Mouse (Mus musculus) gastrocnemius, postnatal 14 days (tissue): Measurements from ENCODE around the gene Adgrl3. TPM values are rescaled to one million over a fixed set of nuclear protein-coding genes. Genes with fewer than 3 reads are reported as not detected.

ENCODE experiments used
- DNase-seq: peaks from one replicate; pipeline ENCODE4 v3.0.0; 2021; ENCODE audit warnings: mixed read lengths
- intact Hi-C: fragments of 180-260 bp; cut with DNase I; formaldehyde crosslinking; loops from one replicate; pipeline ENCODE4 v1.15.1; 2025; ENCODE audit warnings: low total_unique reads
- long read RNA-seq, 2 experiments: library from polyadenylated mRNA; stranded (forward); transcript quantifications; one replicate each; pipeline ENCODE4 v2.0.0; 2021
- total RNA-seq, 2 experiments: library from RNA; stranded (reverse); gene quantifications; 2 replicates each; pipeline ENCODE4 v1.2.3; 2021

Gene Adgrl3
- 1 to 10 TPM; 4.0 to 4.1 TPM for total RNA-seq
- long read RNA-seq, experiment 1, partial matches to known transcripts, result 0 of 1 reads
- long read RNA-seq, experiment 1, other reads (novel, unspliced or antisense), result 1 of 1 reads
- long read RNA-seq, experiment 2, partial matches to known transcripts, result 0 of 1 reads
- long read RNA-seq, experiment 2, other reads (novel, unspliced or antisense), result 1 of 1 reads

DNA sequence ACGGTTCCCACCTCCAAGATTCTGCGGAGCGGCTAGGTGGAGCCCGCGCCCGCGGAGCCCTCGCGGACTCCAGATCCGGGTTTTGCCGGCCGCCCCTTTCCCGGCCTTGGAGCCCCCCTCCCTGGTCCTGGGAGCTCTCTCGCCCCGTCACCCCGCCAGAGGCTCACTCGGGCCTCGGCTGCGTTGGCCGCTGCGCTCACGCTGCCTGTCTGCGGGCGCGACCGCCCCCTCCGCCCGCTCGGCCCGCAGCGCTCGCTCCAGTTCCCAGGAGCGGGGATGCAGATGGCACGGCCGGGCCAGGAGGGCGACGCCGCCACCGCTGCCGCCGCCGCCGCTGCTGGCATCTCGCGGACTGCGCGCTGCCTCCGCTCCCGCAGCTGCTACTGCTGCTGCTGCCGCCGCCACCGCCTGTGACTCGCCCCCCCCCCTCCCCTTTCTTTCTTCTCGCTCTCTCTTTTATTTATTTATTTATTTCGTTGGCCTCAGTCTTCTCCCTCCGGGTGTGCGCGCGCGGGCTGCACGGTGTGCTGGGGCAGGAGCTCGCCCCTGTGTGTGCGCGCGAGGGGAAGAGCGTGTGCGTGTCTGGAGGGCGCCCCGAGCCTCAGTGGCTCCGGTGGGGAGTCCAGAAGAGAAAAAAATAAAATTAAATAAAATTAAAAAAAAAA, at the start of gene Adgrl3:
Gene Adgrl3, plus strand, starts transcription at position 549 of the 665 bp plus-strand sequence.
- intact Hi-C loops, result no loop called here

DNA sequence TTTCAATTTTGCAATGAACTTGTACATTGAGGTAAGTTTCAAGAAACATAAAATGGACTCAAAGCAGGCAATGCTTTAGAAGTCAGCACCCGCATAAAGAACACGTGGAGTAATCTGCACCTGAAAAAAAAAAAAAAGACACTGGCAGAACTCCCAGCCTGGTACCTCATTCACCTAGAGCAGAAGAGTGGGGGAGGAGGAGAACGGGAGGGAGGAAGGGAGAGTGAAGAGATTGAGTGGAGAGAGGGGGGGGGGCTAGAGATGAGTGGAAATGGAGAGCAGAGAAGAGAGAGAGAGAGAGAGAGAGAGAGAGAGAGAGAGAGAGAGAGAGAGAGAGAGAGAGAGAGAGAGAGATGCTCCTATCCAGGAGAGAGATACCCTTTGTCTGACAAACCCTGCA, 772 bp upstream of the Adgrl3 start:
- intact Hi-C loops, result no loop called here
- no peak for DNase-seq

More for the DNA sequence above, at the start of gene Adgrl3:
- DNase-seq, result peak; percentile 80

DNA sequence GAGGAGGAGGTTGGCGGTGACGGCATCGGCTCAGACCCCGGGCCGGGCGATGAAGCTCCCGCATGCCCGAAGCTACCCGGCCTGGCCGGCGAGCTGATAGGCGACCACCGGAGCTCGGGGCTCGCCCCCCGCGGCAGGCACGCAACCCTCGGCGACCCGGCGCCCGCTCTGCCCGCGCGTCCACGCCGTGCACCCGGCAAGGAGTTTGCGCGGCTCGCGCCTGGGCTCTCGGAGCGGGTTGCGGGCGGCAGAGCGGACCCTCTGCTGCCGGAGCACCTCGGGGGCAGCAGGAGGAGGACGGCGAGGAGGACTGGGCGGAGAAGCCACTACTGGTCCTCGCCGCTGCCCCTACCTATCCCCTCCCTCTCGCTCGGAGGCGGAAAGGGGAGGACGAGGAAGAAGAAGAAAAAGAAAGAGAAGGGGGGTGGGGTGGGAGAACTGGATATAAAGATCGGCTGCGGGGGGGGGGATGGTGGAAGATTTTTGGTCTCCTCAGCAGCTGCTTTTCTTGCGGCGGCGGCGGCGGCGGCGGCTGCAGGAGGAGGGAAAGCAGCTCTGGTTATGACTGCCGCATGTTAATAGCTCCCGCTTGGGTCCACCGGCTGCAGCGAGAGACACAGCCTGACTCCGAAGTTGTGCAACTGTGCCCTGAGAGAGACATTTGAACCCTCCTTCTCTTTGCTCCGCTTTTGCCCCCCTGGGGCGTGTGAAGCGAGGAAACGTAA, 505 bp downstream of the Adgrl3 start:
- peak; percentile 34 for DNase-seq
- intact Hi-C loops, result no loop called here

GRCm38 (mm10) chr5:81021006-81021320, 1.0 kb downstream of the Adgrl3 start:
- intact Hi-C loops, result no loop called here
- no peak for DNase-seq

DNA sequence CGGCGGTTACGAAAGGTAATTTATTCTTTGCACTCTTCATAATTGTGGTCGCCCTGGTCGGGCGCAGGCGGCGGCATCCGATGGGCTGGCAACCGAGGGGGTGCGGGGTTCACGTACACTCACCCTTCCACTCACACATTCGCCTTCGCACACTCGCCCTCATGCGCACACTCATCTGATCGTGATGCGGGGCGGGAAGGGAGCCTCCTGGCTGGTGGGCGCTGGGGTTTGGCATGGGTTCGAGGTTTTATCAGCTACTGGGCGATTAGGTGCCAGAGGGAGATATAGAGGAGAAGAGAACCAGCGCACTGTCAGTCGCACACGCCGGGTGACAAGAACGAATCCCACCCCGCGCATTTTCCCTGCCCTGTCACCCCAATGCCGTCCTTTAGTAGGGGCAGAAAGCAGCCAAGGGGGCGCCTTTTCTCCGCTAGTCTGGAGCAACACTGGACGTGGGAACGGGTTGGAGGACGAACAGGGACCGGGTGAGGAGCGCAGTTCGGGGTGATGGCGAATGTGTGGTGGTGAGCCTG, 1.5 kb downstream of the Adgrl3 start:
- intact Hi-C loops, result no loop called here
- DNase-seq, result peak; percentile 22

DNA sequence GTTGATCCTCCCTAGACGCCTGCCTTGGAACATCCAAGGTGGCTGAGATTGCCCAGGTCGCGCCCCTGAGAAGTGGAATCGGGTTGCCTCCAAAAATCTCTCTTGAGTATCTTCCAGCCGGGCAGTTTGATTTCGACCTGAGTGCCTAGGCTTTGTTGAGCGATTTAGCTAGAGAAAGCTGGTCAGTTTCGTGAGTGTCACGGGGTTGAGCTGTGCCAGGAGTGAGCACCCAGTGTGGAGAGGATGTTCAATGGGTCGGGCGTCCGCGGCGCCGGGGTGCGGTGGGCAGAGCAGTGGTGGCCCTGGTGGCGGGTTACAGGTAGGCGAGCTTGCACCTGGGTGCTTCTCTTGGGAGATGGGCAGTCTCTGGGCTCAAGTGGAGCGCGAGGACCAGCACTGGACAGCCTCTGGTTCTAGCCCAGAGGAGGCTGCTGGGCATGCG, 1.9 kb downstream of the Adgrl3 start:
- intact Hi-C loops, result no loop called here
- peak; percentile 6 for DNase-seq

GRCm38 (mm10) chr5:81022306-81023071, 2.6 kb downstream of the Adgrl3 start:
- no peak for DNase-seq
- intact Hi-C loops, result no loop called here

DNA sequence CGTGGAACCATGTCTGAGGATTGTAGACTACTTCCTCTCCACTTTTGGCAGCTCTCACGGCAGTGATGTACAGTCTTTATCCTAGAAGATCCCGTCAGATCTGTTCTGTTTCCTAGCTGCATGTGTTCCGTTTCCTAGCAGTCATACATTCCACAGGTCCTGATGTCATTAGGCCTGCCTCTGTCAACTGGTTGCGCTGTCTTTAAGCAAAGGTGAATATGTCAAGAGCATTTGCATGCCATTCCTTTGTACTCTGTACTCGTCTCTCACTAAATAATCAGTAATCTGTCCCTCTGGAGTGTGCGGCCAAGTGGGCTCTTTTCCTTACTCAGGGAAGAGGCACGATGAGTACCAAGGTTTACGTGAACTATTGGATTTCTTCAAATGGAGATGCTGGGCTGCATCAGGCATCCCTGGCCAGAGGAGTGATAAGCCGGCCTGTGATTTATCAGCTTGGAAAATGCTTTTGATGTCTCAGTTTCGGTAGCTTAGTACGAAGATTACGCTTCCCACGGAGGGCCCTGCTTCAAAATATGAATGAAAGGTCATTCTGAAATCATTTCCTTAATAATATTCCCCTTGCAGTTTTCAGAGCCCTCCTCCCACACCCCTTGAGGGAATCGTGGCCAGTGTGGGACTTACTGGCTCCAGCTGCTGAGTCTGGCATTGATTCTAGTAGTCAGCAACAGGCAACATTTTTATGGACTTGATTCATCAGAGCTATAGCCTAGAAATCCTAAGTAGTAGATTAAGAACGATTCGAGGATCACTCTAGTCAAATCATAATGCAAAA, 4.2 kb downstream of the Adgrl3 start:
- intact Hi-C loops, result no loop called here
- DNase-seq, result peak; percentile 9

DNA sequence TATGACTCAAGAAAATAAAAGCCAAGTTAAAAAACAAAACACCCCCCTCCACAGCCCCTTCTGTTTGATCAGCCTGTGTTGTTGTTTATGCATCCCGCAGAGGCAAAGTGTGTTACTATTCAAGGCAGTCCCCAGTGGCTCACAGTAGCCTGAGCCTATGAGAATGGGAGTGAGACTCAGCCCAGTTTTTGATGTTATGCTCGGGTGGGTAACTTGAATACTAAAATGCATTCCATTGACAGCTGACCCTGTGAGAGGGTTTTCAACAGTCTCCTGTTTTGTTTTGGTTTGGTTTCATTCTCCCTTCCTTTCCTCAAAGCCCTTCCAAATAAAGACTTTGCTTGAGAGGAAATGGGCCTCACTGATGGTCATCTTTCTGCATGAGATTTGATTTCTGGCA, 8.9 kb downstream of the Adgrl3 start:
- intact Hi-C loops, result no loop called here

GRCm38 (mm10) chr5:81037091-81037490, 17.2 kb downstream of the Adgrl3 start:
- DNase-seq, result no peak
- intact Hi-C loops, result no loop called here

More for the DNA sequence above, 8.9 kb downstream of the Adgrl3 start:
- DNase-seq, result no peak

GRCm38 (mm10) chr5:81043875-81044274, 23.9 kb downstream of the Adgrl3 start:
- intact Hi-C loops, result no loop called here
- no peak for DNase-seq

- intact Hi-C loops, result no loop called here
- no peak for DNase-seq
Measured at GRCm38 (mm10) chr5:81046128-81046527, 26.2 kb downstream of the Adgrl3 start.

- intact Hi-C loops, result no loop called here
- no peak for DNase-seq
Measured at GRCm38 (mm10) chr5:81054628-81055027, 34.7 kb downstream of the Adgrl3 start.

- intact Hi-C loops, result no loop called here
- no peak for DNase-seq
Measured at GRCm38 (mm10) chr5:81055253-81055652, 35.3 kb downstream of the Adgrl3 start.

DNA sequence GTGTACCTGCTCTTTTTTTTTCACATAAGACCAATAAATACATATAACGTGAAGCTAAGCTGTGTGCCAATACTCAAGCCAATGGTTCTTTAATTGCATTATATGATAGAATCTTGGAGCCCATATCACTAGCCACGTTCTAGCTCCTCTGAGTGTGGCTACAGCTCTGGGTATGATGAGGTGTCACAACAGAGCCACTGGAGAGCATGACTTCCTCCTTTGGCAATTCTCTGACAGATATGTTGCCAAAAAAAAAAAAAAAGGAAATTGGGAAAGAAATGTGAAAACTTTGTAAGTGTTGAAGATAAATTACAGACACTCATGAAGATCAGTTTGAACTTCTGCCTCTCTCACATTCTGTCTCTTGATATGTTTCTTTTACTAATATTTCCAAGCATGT, 38.2 kb downstream of the Adgrl3 start:
- intact Hi-C loops, result no loop called here
- no peak for DNase-seq

DNA sequence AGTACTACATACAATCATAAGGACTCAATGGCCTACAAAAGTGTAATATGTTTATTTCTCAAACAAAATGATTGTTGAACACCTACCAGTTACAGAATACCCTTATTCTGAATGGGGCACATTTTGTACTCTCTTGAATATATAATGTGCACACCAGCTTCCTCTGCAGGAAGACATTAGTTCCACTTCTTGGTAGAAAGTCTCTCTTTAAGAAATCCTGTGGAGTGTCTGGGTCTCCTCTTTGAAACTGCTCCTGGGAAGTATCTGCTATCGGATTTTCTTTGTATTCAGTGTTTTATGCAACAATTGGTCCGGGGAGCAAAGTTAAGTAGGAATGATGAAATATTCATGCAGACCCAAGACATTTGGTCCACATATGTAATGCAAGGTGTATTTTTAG, 41.0 kb downstream of the Adgrl3 start:
- intact Hi-C loops, result no loop called here
- no peak for DNase-seq

DNA sequence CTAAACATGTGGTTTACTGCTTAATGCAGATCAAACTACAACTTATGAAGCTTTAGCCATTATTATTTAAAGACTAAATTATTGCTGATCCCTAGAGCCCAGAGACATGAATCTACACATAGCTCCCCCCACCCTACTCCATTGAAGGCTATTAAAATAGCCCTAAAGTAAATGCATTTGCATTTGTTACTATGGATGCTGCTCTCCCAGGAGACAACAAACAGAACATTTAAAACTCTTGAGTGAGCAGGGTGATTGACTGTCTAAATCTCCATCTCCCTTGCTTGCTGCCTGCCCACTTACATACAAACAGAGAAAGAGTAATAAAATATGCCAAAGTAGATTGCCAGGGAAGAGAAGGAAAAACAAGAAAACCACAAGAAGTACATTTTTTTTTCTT, 41.4 kb downstream of the Adgrl3 start:
- intact Hi-C loops, result no loop called here

DNA sequence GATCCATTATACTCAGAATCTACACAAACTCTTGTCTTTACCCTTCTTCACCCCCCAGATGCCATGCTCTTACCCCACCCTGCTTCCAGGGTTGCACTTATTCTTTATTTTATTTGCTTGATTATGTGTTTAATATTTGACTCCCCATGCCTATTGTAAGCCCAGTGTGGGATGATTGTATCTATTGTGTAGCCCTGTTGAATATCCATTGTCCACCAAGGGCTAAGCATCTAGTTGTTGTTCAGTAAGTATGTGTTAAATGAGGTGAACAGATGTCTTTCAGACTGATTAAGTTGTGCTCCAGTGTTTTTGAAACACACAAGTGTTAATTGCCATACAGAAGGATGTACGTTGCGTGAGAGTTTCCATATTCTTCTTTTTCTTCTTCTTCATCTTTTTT, 44.1 kb downstream of the Adgrl3 start:
- intact Hi-C loops, result no loop called here
- DNase-seq, result no peak

More for the DNA sequence above, 41.4 kb downstream of the Adgrl3 start:
- DNase-seq, result no peak

- DNase-seq, result no peak
- intact Hi-C loops, result no loop called here
Measured at GRCm38 (mm10) chr5:81068173-81068572, 48.2 kb downstream of the Adgrl3 start.
